Mouse (Mus musculus) adrenal gland, postnatal 14 days (tissue): ENCODE measurements at regions not wholly inside any gene's neighbourhood (a gene's known extent, or its start where the extent isn't known, plus 50 kb on each side); places are given as distances from the start of the nearest gene placed in this dataset.

Experiments
- DNase-seq: peaks from one replicate; pipeline ENCODE4 v3.0.0; 2021; ENCODE audit warnings: mixed read lengths

DNA sequence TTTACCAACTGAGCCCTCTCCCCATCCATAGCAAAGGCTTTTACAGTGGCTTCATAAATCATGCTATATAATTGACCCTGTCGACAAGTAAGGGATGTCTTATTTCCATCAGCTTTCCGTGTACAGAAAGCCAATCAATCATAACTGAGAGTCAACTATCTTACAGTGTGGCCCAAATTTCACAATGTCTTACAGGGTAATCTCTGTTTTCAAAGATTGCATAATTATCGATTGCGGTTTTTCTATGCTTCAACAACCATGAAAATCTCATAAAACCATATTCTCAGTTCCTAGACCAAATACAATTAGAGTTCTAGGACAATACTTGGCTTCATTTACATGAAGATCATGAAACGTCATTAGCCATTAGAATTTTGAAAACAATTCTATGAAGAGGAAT lies 56.1 kb upstream of the Samsn1 start:
- no peak for DNase-seq

DNA sequence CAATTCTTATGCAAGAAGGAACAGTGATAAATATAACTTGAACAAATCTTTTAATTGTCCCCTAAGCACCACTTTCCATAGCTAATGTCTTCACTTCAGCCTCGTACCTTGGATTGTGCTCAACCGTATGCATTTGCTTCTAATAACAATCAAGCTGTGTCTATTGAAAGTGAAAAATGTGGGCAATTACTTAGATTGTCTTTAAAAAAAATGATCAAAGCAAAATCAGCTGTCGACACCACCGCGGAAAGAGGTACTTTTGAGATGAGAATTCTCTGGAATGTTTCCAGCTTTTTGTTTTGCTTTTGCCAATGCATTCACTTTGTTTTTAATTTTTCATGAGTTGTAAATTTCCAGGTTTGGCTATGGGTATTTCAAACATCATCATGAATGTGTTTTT lies 54.1 kb upstream of the Samsn1 start:
- no peak for DNase-seq
